Mouse (Mus musculus): ENCODE results near the gene Olfr430. TPM values are rescaled to one million over a fixed set of nuclear protein-coding genes. Genes with fewer than 3 reads are reported as not detected.
A peak's percentile ranks its signal among the peaks of the same experiment; 100 is the strongest.

Olfr430 gene
- total and polyA plus RNA-seq, 3 experiments: not detected

DNA sequence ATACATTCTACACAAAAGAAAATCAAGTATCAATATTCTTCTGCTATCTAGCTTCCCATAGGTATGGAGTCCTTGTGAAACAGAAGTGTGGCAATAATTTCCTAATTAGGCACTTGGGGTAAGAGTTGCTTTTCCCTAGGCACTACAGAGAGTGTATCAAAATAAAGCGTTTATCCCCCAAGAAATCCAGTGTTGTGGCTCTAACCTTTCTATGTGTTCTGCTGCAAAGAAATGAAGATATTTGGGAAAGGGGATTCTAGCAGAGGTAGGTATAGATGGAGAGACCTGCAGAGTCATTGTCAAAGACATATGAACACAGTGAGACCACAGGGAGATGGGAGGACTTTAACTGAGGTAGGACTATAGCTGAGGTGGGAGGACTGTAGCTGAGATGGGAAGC, 30.2 kb downstream of the Olfr430 start, which contains the start of gene Olfr427:
Gene Olfr427, plus strand, starts transcription at position 301 of the 400 bp plus-strand sequence.
- H3K4me1 ChIP-seq (ENCODE audit: control insufficient read depth in 1 of 2, insufficient read depth in 2 of 2, low read length in 2 of 2): no peaks in the 10 kb centered on the region
- no peak within 1 kb of the TSS for H3K27ac ChIP-seq (ENCODE audit: control insufficient read depth, low read depth, low read length)
- no peak for DNase-seq (ENCODE audit: low read depth, low spot score)
- H3K27me3 ChIP-seq (ENCODE audit: control insufficient read depth in 1 of 2, insufficient read depth in 2 of 2, low read length in 2 of 2): no peaks in the 10 kb centered on the region; a peak in 1 of 4 replicates
- H3K36me3 ChIP-seq (ENCODE audit: control insufficient read depth in 1 of 2, insufficient read depth in 2 of 2, low read length in 2 of 2): no peaks in the 10 kb centered on the region
- no peak within 1 kb of the TSS for H3K9ac ChIP-seq (ENCODE audit: control insufficient read depth, low read depth, low read length, poor library complexity, severe bottlenecking)
- TF ChIP-seq ETS1 (IDR thresholded peaks at IDR 0.05; ENCODE audit: low read depth, low read length) (no peak), USF1 (IDR thresholded peaks at IDR 0.05; ENCODE audit: low read depth, low read length) (no peak), MAFK (IDR thresholded peaks at IDR 0.05; ENCODE audit: borderline replicate concordance, low read depth, low read length) (no peak), NELFE (IDR thresholded peaks at IDR 0.05; ENCODE audit: low read depth, low read length) (no peak), TCF12 (IDR thresholded peaks at IDR 0.05; ENCODE audit: low read depth, low read length) (no peak), POLR2A (IDR thresholded peaks at IDR 0.05; ENCODE audit: control insufficient read depth in 1 of 2, insufficient read depth in 1 of 2, low read depth in 1 of 2, low read length in 2 of 2, poor library complexity in 1 of 2) (no peak), MYC (IDR thresholded peaks at IDR 0.05; ENCODE audit: low read depth, low read length) (no peak), KAT2A (conservative IDR thresholded peaks at IDR 0.05; ENCODE audit: low read depth, low read length) (no peak), EP300 (IDR thresholded peaks at IDR 0.05; ENCODE audit: low read depth in 1 of 2, low read length in 2 of 2) (no peak), ZKSCAN1 (IDR thresholded peaks at IDR 0.05; ENCODE audit: low read depth, low read length) (no peak)
- no peak within 1 kb of the TSS for H3K4me3 ChIP-seq (ENCODE audit: control insufficient read depth in 1 of 2, insufficient read depth in 1 of 2, low read depth in 2 of 2, low read length in 2 of 2)
- no peaks in the 10 kb centered on the region for H3K79me2 ChIP-seq (ENCODE audit: control insufficient read depth, insufficient read depth, low read length, poor library complexity)
- H3K9me3 ChIP-seq (replicated peaks; ENCODE audit: insufficient read depth, low read length): no peaks in the 10 kb centered on the region

DNA sequence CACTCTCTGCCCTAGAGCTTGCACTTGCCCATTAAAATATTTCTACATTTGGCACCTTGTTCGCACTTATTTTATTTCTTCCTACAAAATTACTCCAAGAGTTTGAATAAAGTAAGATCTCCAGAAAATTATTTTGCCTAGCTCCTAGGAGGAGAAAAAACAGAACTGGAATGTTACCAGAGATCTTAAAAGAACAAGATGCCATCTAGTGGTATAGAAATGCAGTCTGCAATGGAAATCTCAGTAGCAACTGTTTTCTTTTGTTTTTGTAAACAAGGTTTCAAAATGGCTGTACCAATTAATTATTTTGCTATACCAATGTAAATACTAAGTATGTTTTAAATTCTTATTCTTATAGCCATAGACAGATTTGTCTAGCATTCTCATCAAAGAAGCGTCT, 37.3 kb downstream of the Olfr430 start:
- TF ChIP-seq RCOR1 (IDR thresholded peaks at IDR 0.05; ENCODE audit: low read depth, low read length) (no peak), MXI1 (IDR thresholded peaks at IDR 0.05; ENCODE audit: low read depth, low read length) (no peak), ZNF384 (IDR thresholded peaks at IDR 0.05; ENCODE audit: low read depth, low read length) (no peak), POLR2AphosphoS2 (IDR thresholded peaks at IDR 0.05; ENCODE audit: low read length) (no peak), MAX (IDR thresholded peaks at IDR 0.05; ENCODE audit: low read length) (no peak), ETS1 (IDR thresholded peaks at IDR 0.05; ENCODE audit: low read depth, low read length) (no peak), HCFC1 (IDR thresholded peaks at IDR 0.05; ENCODE audit: low read depth, low read length) (no peak), E2F4 (IDR thresholded peaks at IDR 0.05; ENCODE audit: borderline replicate concordance, low read depth, low read length) (no peak), CTCF (IDR thresholded peaks at IDR 0.05 in 2 of 3, conservative IDR thresholded peaks at IDR 0.05 in 1 of 3; ENCODE audit: control insufficient read depth in 1 of 3, insufficient read depth in 1 of 3, low read depth in 2 of 3, low read length in 3 of 3, poor library complexity in 1 of 3, severe bottlenecking in 1 of 3) (peak in 1 of 3 experiments; percentile 44; a peak in 2 of 6 replicates), ZC3H11A (IDR thresholded peaks at IDR 0.05; ENCODE audit: low read depth, low read length) (peak; percentile 37), NRF1 (IDR thresholded peaks at IDR 0.05; ENCODE audit: insufficient read depth, low read depth, low read length, poor library complexity, severe bottlenecking) (no peak), TBP (IDR thresholded peaks at IDR 0.05; ENCODE audit: low read depth, low read length) (no peak), MYC (IDR thresholded peaks at IDR 0.05; ENCODE audit: low read depth, low read length) (no peak), KAT2A (conservative IDR thresholded peaks at IDR 0.05; ENCODE audit: low read depth, low read length) (no peak), MAFK (IDR thresholded peaks at IDR 0.05; ENCODE audit: borderline replicate concordance, low read depth, low read length) (no peak), POLR2AphosphoS5 (IDR thresholded peaks at IDR 0.05; ENCODE audit: borderline replicate concordance, low read depth, low read length) (no peak), SMC3 (IDR thresholded peaks at IDR 0.05; ENCODE audit: low read depth, low read length) (peak; percentile 67), MEF2A (IDR thresholded peaks at IDR 0.05; ENCODE audit: extremely low read depth, insufficient replicate concordance, low read depth, low read length, poor library complexity, severe bottlenecking) (no peak), CHD2 (IDR thresholded peaks at IDR 0.05; ENCODE audit: low read length) (no peak), POLR2A (IDR thresholded peaks at IDR 0.05; ENCODE audit: control insufficient read depth in 1 of 2, insufficient read depth in 1 of 2, low read depth in 1 of 2, low read length in 2 of 2, poor library complexity in 1 of 2) (no peak), BHLHE40 (IDR thresholded peaks at IDR 0.05; ENCODE audit: borderline replicate concordance, low read depth, low read length) (no peak), USF1 (IDR thresholded peaks at IDR 0.05; ENCODE audit: low read depth, low read length) (no peak), RAD21 (IDR thresholded peaks at IDR 0.05; ENCODE audit: low read depth, low read length) (peak; percentile 52), ZMIZ1 (IDR thresholded peaks at IDR 0.05; ENCODE audit: low read depth, low read length) (no peak), ZKSCAN1 (IDR thresholded peaks at IDR 0.05; ENCODE audit: low read depth, low read length) (no peak), UBTF (IDR thresholded peaks at IDR 0.05; ENCODE audit: borderline replicate concordance, insufficient read depth, low read depth, low read length) (no peak)
- Histone ChIP-seq H3K4me1 (ENCODE audit: control insufficient read depth in 1 of 2, insufficient read depth in 2 of 2, low read length in 2 of 2) (no peaks in the 10 kb centered on the region), H3K9me3 (replicated peaks; ENCODE audit: insufficient read depth, low read length) (no peaks in the 10 kb centered on the region), H3K4me3 (ENCODE audit: control insufficient read depth in 1 of 2, insufficient read depth in 1 of 2, low read depth in 2 of 2, low read length in 2 of 2) (no peak overlapping the region), H3K36me3 (ENCODE audit: control insufficient read depth in 1 of 2, insufficient read depth in 2 of 2, low read length in 2 of 2) (no peaks in the 10 kb centered on the region), H3K79me2 (ENCODE audit: control insufficient read depth, insufficient read depth, low read length, poor library complexity) (no peaks in the 10 kb centered on the region), H3K27me3 (ENCODE audit: control insufficient read depth in 1 of 2, insufficient read depth in 2 of 2, low read length in 2 of 2) (no peaks in the 10 kb centered on the region; a peak in 1 of 4 replicates), H3K9ac (ENCODE audit: control insufficient read depth, low read depth, low read length, poor library complexity, severe bottlenecking) (no peak overlapping the region), H3K27ac (ENCODE audit: control insufficient read depth, low read depth, low read length) (no peak overlapping the region)
- DNase-seq (ENCODE audit: low read depth, low spot score): peak; percentile 12

Data from MEL (cell line).